Mouse (Mus musculus): ENCODE data around the gene Rsf1. TPM values are rescaled to one million over a fixed set of nuclear protein-coding genes. Genes with fewer than 3 reads are reported as not detected.

Rsf1 gene
- polyA plus RNA-seq, 1 experiment from 2014 or later = 14.0 TPM

DNA sequence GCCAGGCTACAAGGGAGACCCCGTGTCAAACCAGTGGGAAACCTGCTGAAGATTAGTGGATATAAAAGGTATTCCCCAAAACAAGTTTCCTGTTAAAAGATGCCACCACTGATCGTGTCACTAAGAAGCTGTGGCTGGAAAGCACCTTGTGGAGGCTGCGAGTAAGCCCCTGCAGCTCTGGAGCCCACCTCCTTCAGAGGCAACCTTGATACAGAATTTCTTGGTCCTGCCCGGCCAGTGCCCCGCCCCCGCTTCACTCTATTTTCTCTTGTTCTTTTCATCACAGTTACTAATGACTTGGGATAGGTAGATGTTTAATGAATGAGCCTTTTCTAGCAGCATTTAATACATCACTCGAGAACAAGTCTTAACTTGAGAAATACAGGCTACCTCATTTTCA lies 146.4 kb downstream of the Rsf1 start:
- H3K4me3 ChIP-seq (ENCODE audit: low read length) = no peak overlapping the region
- H3K4me2 ChIP-seq (ENCODE audit: low read depth, low read length) = no peak overlapping the region
- no peaks in the 10 kb centered on the region for H3K9me3 ChIP-seq (replicated peaks; ENCODE audit: control insufficient read depth, low read length)
- no peaks in the 10 kb centered on the region for H3K27me3 ChIP-seq (ENCODE audit: control insufficient read depth, insufficient read depth, low read length)
- no peak overlapping the region for H3K9ac ChIP-seq (ENCODE audit: low read length)
- no peak for ATAC-seq (replicated peaks; ENCODE audit: extremely low read depth, insufficient read depth, low FRiP score)
- H3K4me1 ChIP-seq (ENCODE audit: control insufficient read depth, insufficient read depth, low read length) = no peaks in the 10 kb centered on the region
- WGBS = 84% methylated on average over 7 of the region's 7 CpGs
- peaks cover 5% of the 10 kb centered on the region; the same call in 1 of the 2 replicates for H3K36me3 ChIP-seq (ENCODE audit: control insufficient read depth, insufficient read depth)
- H3K27ac ChIP-seq (ENCODE audit: low read length) = no peak overlapping the region

DNA sequence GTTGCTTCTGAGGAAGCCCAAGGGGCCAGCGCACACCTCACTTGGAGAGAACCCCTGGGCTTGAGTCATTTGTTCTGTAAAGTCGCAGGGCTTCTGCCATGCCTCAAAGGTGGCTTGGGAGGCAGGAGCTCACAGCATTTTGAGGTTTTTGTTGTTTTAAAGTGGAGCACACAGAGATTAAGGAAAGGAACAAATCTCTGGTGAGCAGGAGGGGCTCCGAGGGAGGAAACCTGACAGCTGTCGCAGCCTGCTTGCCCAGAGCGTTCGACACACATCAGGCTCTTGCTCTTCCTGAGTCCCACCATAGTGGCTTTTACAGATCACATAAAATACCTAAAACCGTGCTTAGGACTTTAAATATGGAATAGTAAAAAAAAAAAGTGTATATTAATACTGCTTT lies 147.1 kb downstream of the Rsf1 start:
- no peaks in the 10 kb centered on the region for H3K4me1 ChIP-seq (ENCODE audit: control insufficient read depth, insufficient read depth, low read length)
- no peak overlapping the region for H3K4me3 ChIP-seq (ENCODE audit: low read length)
- no peak overlapping the region for H3K4me2 ChIP-seq (ENCODE audit: low read depth, low read length)
- peaks cover 5% of the 10 kb centered on the region; the same call in 1 of the 2 replicates for H3K36me3 ChIP-seq (ENCODE audit: control insufficient read depth, insufficient read depth)
- no peaks in the 10 kb centered on the region for H3K27me3 ChIP-seq (ENCODE audit: control insufficient read depth, insufficient read depth, low read length)
- no peak overlapping the region for H3K9ac ChIP-seq (ENCODE audit: low read length)
- WGBS = 71% methylated on average over 7 of the region's 7 CpGs
- no peak overlapping the region for H3K27ac ChIP-seq (ENCODE audit: low read length)
- H3K9me3 ChIP-seq (replicated peaks; ENCODE audit: control insufficient read depth, low read length) = no peaks in the 10 kb centered on the region
- ATAC-seq (replicated peaks; ENCODE audit: extremely low read depth, insufficient read depth, low FRiP score) = no peak

DNA sequence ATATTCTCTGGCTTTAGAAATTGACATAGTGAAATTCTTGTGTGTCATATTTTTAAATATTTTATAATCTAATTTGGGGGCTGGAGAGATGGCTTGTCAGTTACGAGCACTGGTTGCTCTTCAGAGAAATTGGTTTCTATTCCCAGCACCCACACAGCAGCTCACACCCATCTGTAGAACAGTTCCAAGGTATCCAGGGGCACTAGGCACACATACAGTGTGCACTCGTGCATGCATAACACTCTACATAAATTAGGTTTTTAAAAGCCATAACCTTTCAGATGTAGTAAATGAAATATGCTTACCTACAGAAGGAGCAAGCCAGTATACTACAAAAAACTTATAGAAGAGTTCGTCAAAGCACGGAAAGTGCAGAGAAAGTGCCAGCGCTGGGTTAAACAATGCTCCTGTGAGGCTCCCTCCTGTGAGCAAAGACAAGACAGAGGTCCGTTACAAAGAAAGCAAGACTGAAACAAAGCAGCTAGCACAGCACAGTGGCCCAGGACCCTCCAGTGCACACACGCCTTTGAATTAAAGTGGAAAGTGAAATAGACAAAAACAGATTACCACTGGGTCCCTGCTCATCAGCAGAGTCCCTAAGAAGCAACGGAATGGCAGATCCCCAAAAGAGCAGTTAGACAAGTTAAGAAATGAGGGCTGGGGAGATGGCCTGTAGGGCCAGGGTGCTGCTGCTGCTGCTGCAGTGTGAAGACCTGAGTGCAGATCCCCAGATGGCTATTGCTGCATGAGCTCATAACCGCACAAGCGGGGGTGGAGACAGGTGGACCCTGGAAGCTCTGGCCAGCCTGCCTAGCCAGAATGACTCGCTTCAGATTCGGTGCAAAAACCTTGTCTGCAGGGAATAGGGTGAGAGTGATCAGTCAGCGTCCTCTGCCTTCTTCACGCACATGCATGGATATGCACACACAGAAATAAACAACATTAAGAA lies 149.3 kb downstream of the Rsf1 start:
- 78% methylated on average over 14 of the region's 14 CpGs for WGBS
- Histone ChIP-seq H3K9me3 (replicated peaks; ENCODE audit: control insufficient read depth, low read length) (no peaks in the 10 kb centered on the region), H3K36me3 (ENCODE audit: control insufficient read depth, insufficient read depth) (no peaks in the 10 kb centered on the region), H3K9ac (ENCODE audit: low read length) (no peak overlapping the region), H3K4me3 (ENCODE audit: low read length) (no peak overlapping the region), H3K4me2 (ENCODE audit: low read depth, low read length) (no peak overlapping the region), H3K27ac (ENCODE audit: low read length) (no peak overlapping the region), H3K4me1 (ENCODE audit: control insufficient read depth, insufficient read depth, low read length) (no peaks in the 10 kb centered on the region), H3K27me3 (ENCODE audit: control insufficient read depth, insufficient read depth, low read length) (no peaks in the 10 kb centered on the region)
- ATAC-seq (replicated peaks; ENCODE audit: extremely low read depth, insufficient read depth, low FRiP score) = no peak

- Histone ChIP-seq H3K9ac (ENCODE audit: low read length) (no peak overlapping the region), H3K27me3 (ENCODE audit: control insufficient read depth, insufficient read depth, low read length) (no peaks in the 10 kb centered on the region), H3K4me2 (ENCODE audit: low read depth, low read length) (no peak overlapping the region), H3K36me3 (ENCODE audit: control insufficient read depth, insufficient read depth) (no peaks in the 10 kb centered on the region), H3K4me1 (ENCODE audit: control insufficient read depth, insufficient read depth, low read length) (no peaks in the 10 kb centered on the region), H3K4me3 (ENCODE audit: low read length) (no peak overlapping the region), H3K27ac (ENCODE audit: low read length) (no peak overlapping the region), H3K9me3 (replicated peaks; ENCODE audit: control insufficient read depth, low read length) (no peaks in the 10 kb centered on the region)
- ATAC-seq (replicated peaks; ENCODE audit: extremely low read depth, insufficient read depth, low FRiP score) = 0 out of 2 replicates have a peak, but pooled peaks have one; percentile 38
- 69% methylated on average over 3 of the region's 3 CpGs for WGBS
These were observed 150.7 kb downstream of the Rsf1 start for GRCm38 (mm10) chr7:97730427-97730826.

- Histone ChIP-seq H3K36me3 (ENCODE audit: control insufficient read depth, insufficient read depth) (no peaks in the 10 kb centered on the region), H3K4me2 (ENCODE audit: low read depth, low read length) (peak overlapping the region; percentile 3; the same call in 1 of the 2 replicates), H3K4me1 (ENCODE audit: control insufficient read depth, insufficient read depth, low read length) (peaks cover 6% of the 10 kb centered on the region; the same call in 1 of the 2 replicates), H3K4me3 (ENCODE audit: low read length) (no peak overlapping the region), H3K27ac (ENCODE audit: low read length) (no peak overlapping the region), H3K9ac (ENCODE audit: low read length) (no peak overlapping the region), H3K27me3 (ENCODE audit: control insufficient read depth, insufficient read depth, low read length) (no peaks in the 10 kb centered on the region), H3K9me3 (replicated peaks; ENCODE audit: control insufficient read depth, low read length) (no peaks in the 10 kb centered on the region)
- WGBS = 71% methylated on average over 5 of the region's 5 CpGs
- no peak for ATAC-seq (replicated peaks; ENCODE audit: extremely low read depth, insufficient read depth, low FRiP score)
These were observed 153.9 kb downstream of the Rsf1 start for GRCm38 (mm10) chr7:97733606-97734005.

- Histone ChIP-seq H3K9ac (ENCODE audit: low read length) (no peak overlapping the region; the same call in 1 of the 2 replicates), H3K27me3 (ENCODE audit: control insufficient read depth, insufficient read depth, low read length) (no peaks in the 10 kb centered on the region), H3K4me1 (ENCODE audit: control insufficient read depth, insufficient read depth, low read length) (peaks cover 6% of the 10 kb centered on the region; the same call in 1 of the 2 replicates), H3K9me3 (replicated peaks; ENCODE audit: control insufficient read depth, low read length) (no peaks in the 10 kb centered on the region), H3K27ac (ENCODE audit: low read length) (no peak overlapping the region), H3K36me3 (ENCODE audit: control insufficient read depth, insufficient read depth) (no peaks in the 10 kb centered on the region), H3K4me3 (ENCODE audit: low read length) (peak overlapping the region; percentile 34), H3K4me2 (ENCODE audit: low read depth, low read length) (peak overlapping the region; percentile 23; the same call in 1 of the 2 replicates)
- ATAC-seq (replicated peaks; ENCODE audit: extremely low read depth, insufficient read depth, low FRiP score) = no peak
- WGBS = 72% methylated on average over 8 of the region's 8 CpGs
These were observed 155.3 kb downstream of the Rsf1 start for GRCm38 (mm10) chr7:97735021-97735420.

- no peak for ATAC-seq (replicated peaks; ENCODE audit: extremely low read depth, insufficient read depth, low FRiP score)
- Histone ChIP-seq H3K27ac (ENCODE audit: low read length) (no peak overlapping the region), H3K36me3 (ENCODE audit: control insufficient read depth, insufficient read depth) (no peaks in the 10 kb centered on the region), H3K4me1 (ENCODE audit: control insufficient read depth, insufficient read depth, low read length) (peaks cover 6% of the 10 kb centered on the region; the same call in 1 of the 2 replicates), H3K4me3 (ENCODE audit: low read length) (peak overlapping the region; percentile 34), H3K4me2 (ENCODE audit: low read depth, low read length) (no peak overlapping the region), H3K9me3 (replicated peaks; ENCODE audit: control insufficient read depth, low read length) (no peaks in the 10 kb centered on the region), H3K27me3 (ENCODE audit: control insufficient read depth, insufficient read depth, low read length) (no peaks in the 10 kb centered on the region), H3K9ac (ENCODE audit: low read length) (0 out of 2 replicates have a peak overlapping the region, but pooled peaks have one; percentile 26)
- 67% methylated on average over 4 of the region's 4 CpGs for WGBS
These were observed 156.3 kb downstream of the Rsf1 start for GRCm38 (mm10) chr7:97735886-97736420.

DNA sequence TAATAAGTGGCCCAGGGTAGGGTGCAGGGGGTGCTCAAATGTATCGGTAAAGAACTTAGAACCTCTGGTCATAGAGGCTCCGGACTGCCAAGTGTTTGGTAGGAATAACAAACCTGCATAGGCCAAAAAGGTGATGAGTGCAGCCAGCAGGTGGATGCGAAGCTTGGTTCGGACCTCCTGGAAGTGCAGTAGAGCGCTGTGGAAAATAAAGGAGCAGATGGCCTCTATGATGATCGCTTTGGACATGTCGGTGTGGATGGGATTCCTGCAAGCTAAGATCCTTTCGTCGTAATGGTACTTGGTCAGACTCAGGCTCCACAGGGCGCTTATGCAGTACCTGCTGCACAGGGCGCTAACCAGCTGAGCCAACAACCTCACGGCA lies 157.6 kb downstream of the Rsf1 start:
- Histone ChIP-seq H3K36me3 (ENCODE audit: control insufficient read depth, insufficient read depth) (no peaks in the 10 kb centered on the region), H3K4me1 (ENCODE audit: control insufficient read depth, insufficient read depth, low read length) (peaks cover 6% of the 10 kb centered on the region; the same call in 1 of the 2 replicates), H3K27me3 (ENCODE audit: control insufficient read depth, insufficient read depth, low read length) (no peaks in the 10 kb centered on the region), H3K27ac (ENCODE audit: low read length) (no peak overlapping the region), H3K9me3 (replicated peaks; ENCODE audit: control insufficient read depth, low read length) (no peaks in the 10 kb centered on the region), H3K4me2 (ENCODE audit: low read depth, low read length) (peak overlapping the region; percentile 99), H3K9ac (ENCODE audit: low read length) (peak overlapping the region; percentile 78), H3K4me3 (ENCODE audit: low read length) (peak overlapping the region; percentile 75)
- no peak for ATAC-seq (replicated peaks; ENCODE audit: extremely low read depth, insufficient read depth, low FRiP score)
- WGBS = 7% methylated on average over 12 of the region's 12 CpGs
